Mouse (Mus musculus) E14TG2a.4 (cell line): ENCODE data around the gene Slc5a1.

Source experiments
- CTCF ChIP-seq: conservative IDR thresholded peaks from 2 replicates; pipeline ENCODE4 v1.5.1; 2014; ENCODE audit warnings: low read length
- NANOG ChIP-seq: IDR thresholded peaks from 2 replicates; pipeline ENCODE4 v1.6.1; 2014; ENCODE audit warnings: borderline replicate concordance, low read length, mixed read lengths

- TF ChIP-seq CTCF = no peak
- TF ChIP-seq NANOG = no peak
Observed at GRCm38 (mm10) chr5:33208533-33209245, 104.7 kb downstream of the Slc5a1 start.
